Mouse (Mus musculus) spleen, postnatal 0 days (tissue): ENCODE data around the gene Pknox1. TPM values are rescaled to one million over a fixed set of nuclear protein-coding genes. Genes with fewer than 3 reads are reported as not detected.

Experiments used
- polyA plus RNA-seq: library from polyadenylated mRNA; unstranded; fragments of >200 nt; fragmentation: Nextera tagmentation; extraction: Ambion mirVana; gene quantifications from 2 replicates; pipeline ENCODE4 v1.2.1, GENCODE M21; 2015

Pknox1 gene
- 16.4 and 17.1 TPM in 2 replicates for polyA plus RNA-seq

GRCm38 (mm10) chr17:31564015-31564857, at the start of gene Pknox1:
Gene Pknox1, plus strand, starts transcription at chr17:31564734.

GRCm38 (mm10) chr17:31519946-31520838, 44.3 kb upstream of the Pknox1 start, which contains the start of the genes Wdr4 and Ndufv3:
Gene Wdr4, minus strand, starts transcription at chr17:31519980.
Gene Ndufv3, plus strand, starts transcription at chr17:31520115.

GRCm38 (mm10) chr17:31636942-31637811, 72.6 kb downstream of the Pknox1 start, which contains the start of gene Cbs:
Gene Cbs, minus strand, starts transcription at chr17:31637238.

Other genes with a start within 250 kb of the Pknox1 start
- gene Pde9a, start 178.5 kb upstream of the Pknox1 start, polyA plus RNA-seq = 1.8 and 3.4 TPM in 2 replicates
- 21.5 and 22.7 TPM in 2 replicates for gene Wdr4, start 44.8 kb upstream of the Pknox1 start, polyA plus RNA-seq
- gene Ndufv3, start 44.6 kb upstream of the Pknox1 start, polyA plus RNA-seq = 172 and 189 TPM in 2 replicates
- gene Cbs, start 72.5 kb downstream of the Pknox1 start, polyA plus RNA-seq = 0.07 and 0.13 TPM in 2 replicates
- 230 and 231 TPM in 2 replicates for gene U2af1, start 94.2 kb downstream of the Pknox1 start, polyA plus RNA-seq
- gene Cryaa, start 113.1 kb downstream of the Pknox1 start, polyA plus RNA-seq = 0.16 TPM in 1 of 2 replicates, not detected in the other